22 mouse cellular contexts compared by ENCODE assay signal in the genomic region with DNA sequence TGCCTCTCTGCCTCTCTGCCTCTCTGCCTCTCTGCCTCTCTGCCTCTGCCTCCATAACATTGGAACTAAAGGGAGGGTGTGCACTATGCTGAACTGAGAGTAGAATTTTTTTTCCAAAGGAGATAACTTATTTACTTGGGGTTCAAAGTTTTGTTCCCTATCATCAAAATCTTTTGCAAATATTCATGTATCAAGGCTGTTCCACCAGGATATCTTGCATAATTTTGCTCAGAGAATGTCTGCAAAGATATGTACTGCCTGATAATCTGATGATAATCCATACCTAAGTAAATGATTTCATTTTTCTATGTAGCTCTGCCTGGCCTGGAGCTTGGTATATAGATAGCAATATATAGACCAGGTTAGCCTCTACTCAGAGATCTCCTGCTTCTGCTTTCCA. TPM values are rescaled to one million over a fixed set of nuclear protein-coding genes. Genes with fewer than 3 reads are reported as not detected.
A peak's percentile ranks its signal among the peaks of the same experiment; 100 is the strongest.
DNase-seq lines count a peak whose midpoint lies in the region; ATAC-seq and TF ChIP-seq lines count a peak whose summit lies in the region.
"Had no signal": no experiment of that assay in that cellular context is flagged by ENCODE, and none has a peak within 500 bp of the region (broad histone marks: within the 10 kb centered on the region; RNA-seq: fewer than 3 reads in every experiment).

No protein-coding gene starts in this region.

- no peaks in the 10 kb centered on the region for H3K9me3 ChIP-seq in liver, embryonic 12.5 days (replicated peaks)
- H3K9me3 ChIP-seq: G1E had no signal

- H3K27me3 ChIP-seq in liver, adult 2 months (ENCODE audit: control insufficient read depth, insufficient read depth, low read length) = no peaks in the 10 kb centered on the region
- no peaks in the 10 kb centered on the region for H3K27me3 ChIP-seq in liver, embryonic 12.5 days (replicated peaks)
- H3K27me3 ChIP-seq: CH12.LX, Patski had no signal

- H3K36me3 ChIP-seq in liver, adult 2 months (ENCODE audit: control insufficient read depth, insufficient read depth, low read length) = peaks cover 15% of the 10 kb centered on the region
- peaks cover 6% of the 10 kb centered on the region for H3K36me3 ChIP-seq in liver, embryonic 12.5 days

- H3K4me1 ChIP-seq in liver, adult 2 months (ENCODE audit: control insufficient read depth, insufficient read depth, low read length) = peaks cover 11% of the 10 kb centered on the region
- no peaks in the 10 kb centered on the region for H3K4me1 ChIP-seq in liver, embryonic 12.5 days

- no peak for ATAC-seq in liver, embryonic 12.5 days
- ATAC-seq: activated CD4-positive, CD25-positive, alpha-beta regulatory T cell, adult 4 months; CD4-positive, CD25-positive, alpha-beta regulatory T cell, adult 4 months; Patski had no signal

- H3K4me2 ChIP-seq in liver, embryonic 12.5 days = no peak overlapping the region

- H3K4me3 ChIP-seq in liver, adult 2 months (ENCODE audit: insufficient read depth, low read depth, low read length) = no peak overlapping the region
- no peak overlapping the region for H3K4me3 ChIP-seq in liver, embryonic 12.5 days

- no peaks in the 10 kb centered on the region; the same call in 1 of the 2 replicates for H3K79me2 ChIP-seq in liver, adult 2 months (ENCODE audit: control insufficient read depth, insufficient read depth, low read length)

- H3K9ac ChIP-seq in liver, adult 2 months (ENCODE audit: low read depth, low read length) = no peak overlapping the region
- H3K9ac ChIP-seq in liver, embryonic 12.5 days = no peak overlapping the region

- no peak for TF ChIP-seq POLR2A in liver, adult 2 months (IDR thresholded peaks at IDR 0.05; ENCODE audit: extremely low read depth, insufficient read depth, low read length)

- H3K27ac ChIP-seq in liver, adult 2 months (replicated peaks; ENCODE audit: insufficient read depth, low read depth, low read length) = peak overlapping the region; percentile 79
- no peak overlapping the region for H3K27ac ChIP-seq in liver, embryonic 12.5 days

- DNase-seq in liver, adult 2 months (ENCODE audit: extremely low read depth, low read depth, low spot score) = peak; percentile 82
- DNase-seq: adrenal gland, adult 2 months; adrenal gland, adult 8-10 months; adrenal gland, postnatal 10 days; adrenal gland, postnatal 14 days; adrenal gland, postnatal 25 days; adrenal gland, postnatal 36 days; B cell, adult 2 months; cerebellum, adult 11 months; cerebellum, adult 11-12 months; cerebellum, adult 18-20 months; cerebellum, adult 2 months had no signal

- TF ChIP-seq CTCF in liver, adult 2 months (IDR thresholded peaks at IDR 0.05; ENCODE audit: low read depth, low read length) = no peak

RNA-seq across cellular contexts. Expression of gene Larp1b, which starts 10.6 kb away (rescaled TPM):
- 72.3 and 81.2 TPM in 2 replicates for total RNA-seq in liver, adult 2 months (2014; rRNA removed)
- 20.3 and 24.3 TPM in 2 replicates for polyA plus RNA-seq in liver, adult 2 months (2012; rRNA removed)
- 10.2 and 10.7 TPM in 2 replicates for polyA plus RNA-seq in liver, embryonic 12.5 days (2016; fragmentation: Nextera tagmentation; extraction: Ambion mirVana)

RNA-seq across cellular contexts. Expression of gene 1700034I23Rik, which starts 36.7 kb away (rescaled TPM):
- total RNA-seq in liver, adult 2 months (2014; rRNA removed) = not detected in 2 replicates
- not detected in 2 replicates for polyA plus RNA-seq in liver, adult 2 months (2012; rRNA removed)
- polyA plus RNA-seq in liver, embryonic 12.5 days (2016; fragmentation: Nextera tagmentation; extraction: Ambion mirVana) = 0.06 TPM in 1 of 2 replicates, not detected in the other
- total RNA-seq: adrenal gland, adult 2 months; adrenal gland, postnatal 4 days; ES-E14; MEL had no signal
- polyA plus RNA-seq: adrenal gland, adult 2 months; C2C12; G1E had no signal
